17 mouse cellular contexts compared by ENCODE assay signal in the genomic region with DNA sequence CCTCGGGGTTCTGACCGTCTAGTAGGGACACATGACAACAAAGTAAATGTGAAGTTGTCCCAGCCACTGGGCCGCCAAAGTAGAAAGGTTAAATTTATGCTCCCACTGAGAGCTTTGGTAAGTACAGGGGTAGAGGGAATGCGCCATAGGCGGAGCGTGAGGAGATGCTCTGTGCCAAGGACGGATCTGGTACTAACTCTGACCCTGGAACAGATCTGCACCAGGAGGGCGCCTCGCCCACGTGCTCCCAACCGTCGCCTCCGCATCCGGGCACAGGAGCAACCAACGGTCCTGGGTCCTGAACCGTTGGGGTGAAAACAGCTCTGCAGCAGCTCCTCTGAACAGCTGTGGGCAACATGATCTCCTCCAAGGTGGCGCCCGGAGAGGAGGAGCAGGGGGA. TPM values are rescaled to one million over a fixed set of nuclear protein-coding genes. Genes with fewer than 3 reads are reported as not detected.
DNase-seq lines count a peak whose midpoint lies in the region; ATAC-seq lines count a peak whose summit lies in the region.
"Had no signal": no experiment of that assay in that cellular context is flagged by ENCODE, and none has a peak within 500 bp of the region (broad histone marks: within the 10 kb centered on the region; RNA-seq: fewer than 3 reads in every experiment).

TSS of gene Ptchd3 (plus strand) at position 301 of the 400 bp plus-strand sequence.

- H3K27me3 ChIP-seq in heart, embryonic 15.5 days: peaks cover 15% of the 10 kb centered on the region
- H3K27me3 ChIP-seq in liver, embryonic 12.5 days (replicated peaks): peaks cover 26% of the 10 kb centered on the region
- peaks cover 8% of the 10 kb centered on the region; the same call in 1 of the 2 replicates for H3K27me3 ChIP-seq in limb, embryonic 15.5 days

- peaks cover 6% of the 10 kb centered on the region; the same call in 1 of the 2 replicates for H3K4me1 ChIP-seq in heart, embryonic 15.5 days (replicated peaks)
- H3K4me1 ChIP-seq in liver, embryonic 12.5 days: no peaks in the 10 kb centered on the region
- H3K4me1 ChIP-seq in limb, embryonic 15.5 days: peaks cover 7% of the 10 kb centered on the region; the same call in 1 of the 2 replicates

- no peak for DNase-seq in heart, adult 18-20 months
- DNase-seq in liver (no peak), WW6 (ENCODE audit: low read depth, low spot score) (peak; percentile 26)
- no peak for DNase-seq in gastrocnemius, postnatal 10 days
- DNase-seq: adrenal gland, postnatal 25 days; left cerebral cortex, postnatal 4 days; lung, postnatal 10 days; midbrain, embryonic 14.5 days; thymus, postnatal 14 days had no signal

- no peaks in the 10 kb centered on the region for H3K36me3 ChIP-seq in heart, embryonic 15.5 days
- no peaks in the 10 kb centered on the region for H3K36me3 ChIP-seq in liver, embryonic 12.5 days
- no peaks in the 10 kb centered on the region for H3K36me3 ChIP-seq in limb, embryonic 15.5 days

- no peak for ATAC-seq in heart, embryonic 15.5 days (replicated peaks; ENCODE audit: insufficient number of reproducible peaks, insufficient read depth, low FRiP score, low read depth)
- no peak for ATAC-seq in liver, embryonic 12.5 days
- no peak for ATAC-seq in limb, embryonic 15.5 days (ENCODE audit: insufficient number of reproducible peaks, low FRiP score, low TSS enrichment, low read depth)
- ATAC-seq: hindbrain, postnatal 0 days had no signal

- peak within 1 kb of the TSS; percentile 26 for H3K4me3 ChIP-seq in heart, embryonic 15.5 days
- H3K4me3 ChIP-seq in liver, embryonic 12.5 days: no peak within 1 kb of the TSS
- peak within 1 kb of the TSS; percentile 7; the same call in 1 of the 2 replicates for H3K4me3 ChIP-seq in limb, embryonic 15.5 days

- H3K27ac ChIP-seq in heart, embryonic 15.5 days: no peak within 1 kb of the TSS
- H3K27ac ChIP-seq in liver, embryonic 12.5 days: no peak within 1 kb of the TSS
- no peak within 1 kb of the TSS for H3K27ac ChIP-seq in limb, embryonic 15.5 days
- H3K27ac ChIP-seq: hindbrain, postnatal 0 days had no signal

- 59% methylated on average over 18 of the region's 18 CpGs for WGBS in heart, embryonic 15.5 days
- WGBS in liver, embryonic 12.5 days (ENCODE audit: insufficient replicate concordance): 52% methylated on average over 18 of the region's 18 CpGs
- 59% methylated on average over 18 of the region's 18 CpGs for WGBS in limb, embryonic 15.5 days

- peak within 1 kb of the TSS; percentile 54 for H3K4me2 ChIP-seq in heart, embryonic 15.5 days
- H3K4me2 ChIP-seq in liver, embryonic 12.5 days: peak within 1 kb of the TSS; percentile 17; the same call in 1 of the 2 replicates
- H3K4me2 ChIP-seq in limb, embryonic 15.5 days: peak within 1 kb of the TSS; percentile 19; the same call in 1 of the 2 replicates

- H3K9me3 ChIP-seq in heart, embryonic 15.5 days (replicated peaks): no peaks in the 10 kb centered on the region
- no peaks in the 10 kb centered on the region for H3K9me3 ChIP-seq in liver, embryonic 12.5 days (replicated peaks)
- H3K9me3 ChIP-seq in limb, embryonic 15.5 days: no peaks in the 10 kb centered on the region

- H3K9ac ChIP-seq in heart, embryonic 15.5 days: no peak within 1 kb of the TSS
- H3K9ac ChIP-seq in liver, embryonic 12.5 days: no peak within 1 kb of the TSS
- no peak within 1 kb of the TSS for H3K9ac ChIP-seq in limb, embryonic 15.5 days

RNA-seq across cellular contexts. Expression of gene Ptchd3, which starts in this region (rescaled TPM):
- 0.08 and 0.13 TPM in 2 replicates for polyA plus RNA-seq in heart, embryonic 15.5 days (2015; fragmentation: Nextera tagmentation; extraction: Ambion mirVana)
- total RNA-seq in heart, adult 18-20 months (2021): under 1 TPM in 1 of 2 experiments, not detected in 1; 0.12 TPM
- not detected in 2 replicates for polyA plus RNA-seq in liver, embryonic 12.5 days (2016; fragmentation: Nextera tagmentation; extraction: Ambion mirVana)
- polyA plus RNA-seq in limb, embryonic 15.5 days (2015; fragmentation: Nextera tagmentation; extraction: Ambion mirVana): 0.08 and 0.09 TPM in 2 replicates
- total RNA-seq in gastrocnemius, postnatal 10 days (2021): not detected
- total RNA-seq: adrenal gland, postnatal 25 days; common myeloid progenitor, adult 5-6 weeks; gastrocnemius, adult 18-20 months; layer of hippocampus, adult 18-20 months; left cerebral cortex, postnatal 4 days had no signal
- polyA plus RNA-seq: hindbrain, postnatal 0 days; midbrain, embryonic 14.5 days; spleen, adult 2 months had no signal
